Mouse (Mus musculus): ENCODE measurements around the gene Gm17087. TPM values are rescaled to one million over a fixed set of nuclear protein-coding genes. Genes with fewer than 3 reads are reported as not detected.
A peak's percentile ranks its signal among the peaks of the same experiment; 100 is the strongest.

Gene Gm17087
- polyA plus RNA-seq, 1 experiment from 2014 or later: not detected

DNA sequence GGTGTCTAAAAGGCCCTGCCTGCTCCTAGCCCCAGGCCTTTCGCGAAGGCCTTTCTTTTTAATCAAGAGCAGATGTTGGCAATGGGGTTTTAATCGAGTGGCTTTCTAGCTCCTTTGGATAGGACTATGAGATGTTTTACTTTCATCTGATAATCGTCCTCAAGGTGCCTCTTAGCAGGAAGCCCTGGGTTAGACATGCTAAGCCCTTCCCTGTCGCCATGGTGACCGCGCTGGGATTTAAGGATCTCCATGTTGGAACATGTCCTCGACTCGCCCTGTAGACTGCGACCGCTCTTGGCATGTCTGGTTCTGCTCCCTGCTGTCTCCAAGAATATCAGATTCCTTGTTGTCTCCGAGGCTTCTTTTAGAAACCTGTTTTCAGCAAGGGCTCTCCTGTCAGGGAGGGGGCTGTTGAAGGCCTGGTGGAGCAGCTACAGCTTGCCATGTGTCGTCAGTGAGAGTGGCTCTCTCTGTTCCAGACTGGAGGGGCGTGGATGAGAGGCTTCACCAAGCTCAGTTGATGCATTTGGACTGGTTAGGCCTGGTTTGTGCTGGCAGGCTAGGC, 24.7 kb downstream of the Gm17087 start:
- H3K9ac ChIP-seq: no peak overlapping the region
- no peaks in the 10 kb centered on the region for H3K9me3 ChIP-seq (replicated peaks)
- no peak overlapping the region for H3K27ac ChIP-seq
- H3K4me2 ChIP-seq: no peak overlapping the region
- ATAC-seq (replicated peaks; ENCODE audit: insufficient number of reproducible peaks, insufficient read depth, low FRiP score, low read depth): no peak
- H3K4me3 ChIP-seq: no peak overlapping the region
- no peaks in the 10 kb centered on the region for H3K4me1 ChIP-seq (replicated peaks)
- no peaks in the 10 kb centered on the region for H3K36me3 ChIP-seq
- no peaks in the 10 kb centered on the region for H3K27me3 ChIP-seq
- 71% methylated on average over 14 of the region's 14 CpGs for WGBS

GRCm38 (mm10) chr17:8538102-8538501, 28.6 kb downstream of the Gm17087 start:
- WGBS: 64% methylated on average over 3 of the region's 3 CpGs
- no peak overlapping the region for H3K4me2 ChIP-seq
- H3K4me3 ChIP-seq: no peak overlapping the region
- no peak for ATAC-seq (replicated peaks; ENCODE audit: insufficient number of reproducible peaks, insufficient read depth, low FRiP score, low read depth)
- H3K27me3 ChIP-seq: no peaks in the 10 kb centered on the region
- H3K27ac ChIP-seq: no peak overlapping the region
- no peaks in the 10 kb centered on the region for H3K9me3 ChIP-seq (replicated peaks)
- no peaks in the 10 kb centered on the region for H3K36me3 ChIP-seq
- no peaks in the 10 kb centered on the region for H3K4me1 ChIP-seq (replicated peaks)
- no peak overlapping the region for H3K9ac ChIP-seq

DNA sequence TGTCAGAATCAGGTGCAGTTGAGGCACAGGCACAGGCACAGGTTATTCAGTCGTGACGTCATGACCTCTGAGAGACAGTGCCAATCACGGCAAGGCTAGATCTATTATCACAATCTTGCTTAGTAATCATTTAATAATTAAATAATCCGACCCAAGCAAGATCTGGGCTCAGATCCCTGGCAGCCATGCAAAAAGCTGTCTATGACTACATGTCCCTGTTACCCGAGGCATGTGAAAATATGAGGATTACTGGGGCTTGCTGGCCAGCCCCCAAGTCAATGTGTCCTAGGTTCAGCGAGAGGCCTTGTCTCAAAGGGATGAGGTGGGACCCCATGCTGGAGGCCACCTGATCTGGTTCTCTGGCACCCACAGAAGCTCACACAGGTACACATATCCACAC, 30.2 kb downstream of the Gm17087 start:
- no peaks in the 10 kb centered on the region; the same call in 1 of the 2 replicates for H3K27me3 ChIP-seq
- no peak for ATAC-seq (replicated peaks; ENCODE audit: insufficient number of reproducible peaks, insufficient read depth, low FRiP score, low read depth)
- H3K36me3 ChIP-seq: no peaks in the 10 kb centered on the region
- no peak overlapping the region for H3K27ac ChIP-seq
- H3K4me1 ChIP-seq (replicated peaks): no peaks in the 10 kb centered on the region
- WGBS: 63% methylated on average over 6 of the region's 6 CpGs
- H3K4me2 ChIP-seq: no peak overlapping the region
- H3K9ac ChIP-seq: no peak overlapping the region
- H3K4me3 ChIP-seq: no peak overlapping the region
- no peaks in the 10 kb centered on the region for H3K9me3 ChIP-seq (replicated peaks)

- H3K9me3 ChIP-seq (replicated peaks): no peaks in the 10 kb centered on the region
- no peaks in the 10 kb centered on the region for H3K36me3 ChIP-seq
- no peak overlapping the region for H3K4me2 ChIP-seq
- no peaks in the 10 kb centered on the region; the same call in 1 of the 2 replicates for H3K27me3 ChIP-seq
- H3K4me1 ChIP-seq (replicated peaks): no peaks in the 10 kb centered on the region
- H3K27ac ChIP-seq: no peak overlapping the region
- WGBS: 41% methylated on average over 3 of the region's 3 CpGs
- no peak overlapping the region for H3K9ac ChIP-seq
- no peak for ATAC-seq (replicated peaks; ENCODE audit: insufficient number of reproducible peaks, insufficient read depth, low FRiP score, low read depth)
- no peak overlapping the region for H3K4me3 ChIP-seq
These were observed 32.9 kb downstream of the Gm17087 start for GRCm38 (mm10) chr17:8533828-8534227.

GRCm38 (mm10) chr17:8532609-8533008, 34.1 kb downstream of the Gm17087 start:
- H3K9me3 ChIP-seq (replicated peaks): no peaks in the 10 kb centered on the region
- no peak overlapping the region for H3K4me3 ChIP-seq
- H3K27ac ChIP-seq: no peak overlapping the region
- peaks cover 5% of the 10 kb centered on the region; the same call in 1 of the 2 replicates for H3K27me3 ChIP-seq
- H3K4me1 ChIP-seq (replicated peaks): no peaks in the 10 kb centered on the region
- WGBS: 68% methylated on average over 4 of the region's 4 CpGs
- H3K9ac ChIP-seq: no peak overlapping the region
- H3K36me3 ChIP-seq: no peaks in the 10 kb centered on the region
- no peak for ATAC-seq (replicated peaks; ENCODE audit: insufficient number of reproducible peaks, insufficient read depth, low FRiP score, low read depth)
- H3K4me2 ChIP-seq: no peak overlapping the region

GRCm38 (mm10) chr17:8528641-8529040, 38.1 kb downstream of the Gm17087 start:
- Histone ChIP-seq H3K4me1 (replicated peaks) (peaks cover 22% of the 10 kb centered on the region), H3K4me2 (no peak overlapping the region), H3K9ac (no peak overlapping the region), H3K4me3 (no peak overlapping the region), H3K27me3 (peaks cover 39% of the 10 kb centered on the region), H3K9me3 (replicated peaks) (no peaks in the 10 kb centered on the region), H3K27ac (no peak overlapping the region), H3K36me3 (no peaks in the 10 kb centered on the region)
- 72% methylated on average over 3 of the region's 3 CpGs for WGBS
- ATAC-seq (replicated peaks; ENCODE audit: insufficient number of reproducible peaks, insufficient read depth, low FRiP score, low read depth): no peak

DNA sequence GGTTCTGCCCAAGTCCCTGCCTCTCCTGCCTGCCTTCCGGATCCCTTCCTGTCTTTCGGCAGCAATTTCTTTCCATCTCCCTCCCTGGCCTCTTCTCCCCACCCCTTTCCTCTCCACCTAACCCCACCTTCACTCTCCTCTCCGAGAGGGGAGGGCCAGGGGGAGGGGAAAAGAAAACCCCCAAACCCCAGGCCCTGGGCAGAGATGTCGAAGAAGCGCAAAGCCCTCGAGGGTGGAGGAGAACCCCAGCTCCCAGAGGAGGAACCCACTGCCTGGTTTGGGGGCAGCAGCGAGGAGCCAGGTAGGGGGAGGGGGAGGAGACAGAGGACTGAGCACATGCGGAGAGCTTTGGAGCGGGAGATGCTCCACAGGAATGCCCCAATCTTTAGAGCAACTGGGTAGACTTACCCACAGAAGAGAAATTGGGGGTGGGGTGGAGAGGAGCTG, 39.9 kb downstream of the Gm17087 start:
- no peaks in the 10 kb centered on the region for H3K9me3 ChIP-seq (replicated peaks)
- H3K4me2 ChIP-seq: 0 out of 2 replicates have a peak overlapping the region, but pooled peaks have one; percentile 14
- H3K4me1 ChIP-seq (replicated peaks): peaks cover 24% of the 10 kb centered on the region
- WGBS: 14% methylated on average over 8 of the region's 9 CpGs
- H3K27me3 ChIP-seq: peaks cover 51% of the 10 kb centered on the region
- no peak for ATAC-seq (replicated peaks; ENCODE audit: insufficient number of reproducible peaks, insufficient read depth, low FRiP score, low read depth)
- no peaks in the 10 kb centered on the region for H3K36me3 ChIP-seq
- H3K27ac ChIP-seq: no peak overlapping the region
- H3K4me3 ChIP-seq: peak overlapping the region; percentile 59; the same call in 1 of the 2 replicates
- H3K9ac ChIP-seq: no peak overlapping the region

DNA sequence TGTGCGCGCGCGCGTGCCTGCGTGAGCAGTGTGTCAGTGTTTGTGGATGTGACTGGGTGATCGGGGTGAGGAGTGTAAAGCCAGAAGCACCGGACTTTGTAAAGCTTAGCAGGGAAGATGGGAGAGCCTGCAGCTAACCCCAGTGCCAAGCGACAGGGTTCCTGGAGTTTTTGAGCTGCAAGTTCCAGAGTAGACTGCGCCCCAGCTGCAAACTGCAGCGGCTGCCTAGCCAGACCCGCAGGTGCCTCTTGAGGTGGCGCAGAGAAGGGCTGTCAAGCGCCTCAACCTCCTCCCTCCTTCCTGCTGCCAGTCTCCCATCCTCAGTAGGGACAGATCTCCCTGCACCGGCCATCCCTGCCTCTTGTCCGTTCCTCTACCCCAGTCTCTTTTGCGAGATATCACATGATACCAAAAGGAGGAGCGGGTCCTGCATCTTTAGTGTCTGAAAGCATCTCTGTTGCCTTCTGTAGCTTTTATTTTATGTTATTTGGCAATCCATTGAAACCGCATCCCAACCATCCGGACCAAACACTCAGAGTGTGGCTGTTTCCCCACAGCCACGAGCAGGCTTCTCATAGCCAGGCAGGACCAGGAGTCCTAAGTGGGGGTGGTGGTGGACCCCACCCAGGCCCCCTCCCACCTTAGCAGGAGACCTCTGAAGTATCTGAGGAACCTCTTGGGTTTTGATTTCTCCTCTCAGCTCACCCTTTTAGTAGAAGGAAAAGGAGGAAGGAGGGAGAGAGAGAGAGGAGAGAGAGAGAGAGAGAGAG, 40.6 kb downstream of the Gm17087 start:
- no peaks in the 10 kb centered on the region for H3K36me3 ChIP-seq
- H3K27me3 ChIP-seq: peaks cover 55% of the 10 kb centered on the region

DNA sequence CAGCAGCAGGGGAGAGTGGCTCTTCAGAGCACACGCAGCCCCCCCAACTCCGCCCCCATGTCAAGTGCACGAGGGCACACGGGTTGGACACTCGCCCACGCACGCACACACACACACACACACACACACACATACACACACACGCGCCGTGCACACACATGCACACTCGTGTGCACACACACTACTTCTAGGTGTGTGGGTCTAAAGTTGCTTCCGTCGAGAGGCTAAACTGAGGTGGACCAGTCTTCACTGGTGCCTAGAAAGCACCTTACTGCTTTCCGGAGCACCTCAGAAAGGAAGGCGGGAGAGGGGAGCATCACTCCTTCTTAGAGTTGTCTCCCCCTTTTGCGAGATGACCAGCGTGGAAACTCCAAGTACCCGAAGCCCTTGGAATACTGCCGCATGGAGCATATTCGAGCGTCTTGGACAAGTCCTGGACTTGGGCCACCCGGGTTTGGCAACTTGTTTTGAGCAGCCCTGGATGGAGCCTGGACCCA, 41.5 kb downstream of the Gm17087 start, which contains the start of gene Pde10a:
Gene Pde10a (plus strand): TSS at position 148 of the 497 bp plus-strand sequence.
- WGBS: 3% methylated on average over 22 of the region's 22 CpGs
- H3K9me3 ChIP-seq (replicated peaks): no peaks in the 10 kb centered on the region
- peaks cover 24% of the 10 kb centered on the region for H3K4me1 ChIP-seq (replicated peaks)
- peak within 1 kb of the TSS; percentile 55 for H3K9ac ChIP-seq
- H3K4me3 ChIP-seq: peak within 1 kb of the TSS; percentile 59
- peak within 1 kb of the TSS; percentile 97 for H3K4me2 ChIP-seq
- no peak within 1 kb of the TSS for H3K27ac ChIP-seq
- H3K36me3 ChIP-seq: no peaks in the 10 kb centered on the region
- peaks cover 64% of the 10 kb centered on the region for H3K27me3 ChIP-seq
- no peak for ATAC-seq (replicated peaks; ENCODE audit: insufficient number of reproducible peaks, insufficient read depth, low FRiP score, low read depth)

More for the DNA sequence above, 40.6 kb downstream of the Gm17087 start:
- Histone ChIP-seq H3K4me1 (replicated peaks) (peaks cover 24% of the 10 kb centered on the region), H3K9ac (0 out of 2 replicates have a peak overlapping the region, but pooled peaks have one; percentile 55), H3K4me2 (peak overlapping the region; percentile 97), H3K4me3 (peak overlapping the region; percentile 59), H3K9me3 (replicated peaks) (no peaks in the 10 kb centered on the region), H3K27ac (no peak overlapping the region)
- 6% methylated on average over 21 of the region's 21 CpGs for WGBS
- ATAC-seq (replicated peaks; ENCODE audit: insufficient number of reproducible peaks, insufficient read depth, low FRiP score, low read depth): no peak

DNA sequence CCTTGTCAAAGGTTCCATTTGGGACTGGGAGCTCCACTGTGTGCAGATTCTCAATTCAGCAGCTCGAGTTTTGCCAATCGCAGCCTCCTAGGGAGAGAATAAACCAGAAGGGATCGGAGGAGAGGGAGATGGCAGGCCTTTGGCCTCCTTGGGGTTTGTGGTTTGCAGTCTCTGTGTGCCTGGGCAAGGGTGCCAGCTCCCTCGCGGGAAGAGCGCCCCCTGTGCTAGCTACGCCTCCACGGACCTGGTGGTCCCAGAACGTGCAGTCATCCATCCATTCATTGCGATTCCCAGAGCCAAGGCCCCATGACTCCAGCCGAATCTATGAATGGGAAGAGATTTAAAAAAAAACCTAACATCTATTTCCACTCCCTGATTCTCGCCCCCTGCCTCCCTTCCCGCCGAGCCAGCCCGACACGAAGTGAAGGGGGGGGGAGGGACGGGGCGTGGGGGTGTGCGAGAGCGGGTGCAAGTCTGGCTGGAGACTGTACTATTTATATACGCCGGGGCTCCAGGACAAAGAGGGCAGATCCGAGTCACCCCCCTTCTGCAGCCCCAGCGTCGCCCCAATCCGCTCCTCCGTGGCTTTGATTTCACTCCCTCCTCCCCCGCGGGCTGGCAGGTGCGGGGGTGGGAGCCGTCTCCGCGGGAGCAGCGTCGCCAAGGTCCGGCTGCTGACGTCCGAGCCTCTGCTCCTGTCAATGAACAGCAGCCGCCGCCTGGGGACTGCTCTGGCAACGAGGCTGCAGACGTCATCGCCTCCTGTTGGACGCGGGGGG, 42.2 kb downstream of the Gm17087 start:
- Histone ChIP-seq H3K27ac (no peak overlapping the region), H3K27me3 (peaks cover 64% of the 10 kb centered on the region), H3K36me3 (no peaks in the 10 kb centered on the region), H3K4me3 (peak overlapping the region; percentile 59), H3K4me1 (replicated peaks) (peaks cover 24% of the 10 kb centered on the region), H3K4me2 (peak overlapping the region; percentile 97), H3K9me3 (replicated peaks) (no peaks in the 10 kb centered on the region), H3K9ac (peak overlapping the region; percentile 55)
- 1% methylated on average over 41 of the region's 45 CpGs for WGBS
- ATAC-seq (replicated peaks; ENCODE audit: insufficient number of reproducible peaks, insufficient read depth, low FRiP score, low read depth): peak; percentile 84

GRCm38 (mm10) chr17:8523986-8524385, 42.8 kb downstream of the Gm17087 start:
- peak overlapping the region; percentile 97 for H3K4me2 ChIP-seq
- WGBS: 19% methylated on average over 3 of the region's 3 CpGs
- peaks cover 64% of the 10 kb centered on the region for H3K27me3 ChIP-seq
- no peak overlapping the region for H3K27ac ChIP-seq
- H3K9ac ChIP-seq: peak overlapping the region; percentile 55
- H3K4me3 ChIP-seq: peak overlapping the region; percentile 59
- ATAC-seq (replicated peaks; ENCODE audit: insufficient number of reproducible peaks, insufficient read depth, low FRiP score, low read depth): no peak
- no peaks in the 10 kb centered on the region for H3K9me3 ChIP-seq (replicated peaks)
- no peaks in the 10 kb centered on the region for H3K36me3 ChIP-seq
- H3K4me1 ChIP-seq (replicated peaks): peaks cover 24% of the 10 kb centered on the region

All from heart, embryonic 15.5 days (tissue).